Mouse (Mus musculus) right cerebral cortex, postnatal 36 days (tissue): Measurements from ENCODE around the gene E030025P04Rik.
A peak's percentile ranks its signal among the peaks of the same experiment; 100 is the strongest.

Experiments
- DNase-seq, 2 experiments: peaks; one replicate each; pipeline ENCODE4 v3.0.0; 2022; ENCODE audit warnings: low spot score in 2 of 2, mixed read lengths in 1 of 2

The E030025P04Rik gene

DNA sequence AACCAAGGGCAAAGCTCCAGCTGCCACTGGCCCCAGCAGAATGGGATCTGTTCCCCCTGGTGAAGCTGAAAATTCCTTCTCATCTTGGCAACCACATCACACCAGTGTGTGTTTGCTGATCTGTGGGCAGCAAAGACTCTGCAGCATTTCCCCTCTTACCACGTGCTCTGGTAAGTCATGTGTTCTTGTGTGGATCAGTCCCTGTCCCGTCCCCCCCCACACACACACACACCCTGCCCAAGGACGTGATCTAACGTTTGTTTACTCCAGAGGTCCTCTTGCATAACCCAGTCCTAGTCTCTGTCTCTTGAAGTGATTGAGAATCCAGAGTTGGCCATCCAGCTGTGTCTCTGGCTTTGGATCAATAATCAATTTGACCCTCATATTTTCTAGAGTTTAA is at the start of gene E030025P04Rik:
Gene E030025P04Rik, minus strand, starts transcription at position 134 of the 400 bp plus-strand sequence.
- no peak for DNase-seq

- DNase-seq, result peak; percentile 30 to 44
Measured at GRCm38 (mm10) chr11:109192673-109193557, 48.7 kb upstream of the E030025P04Rik start.

GRCm38 (mm10) chr11:109188235-109188634 is 44.1 kb upstream of the E030025P04Rik start:
- DNase-seq, result no peak

GRCm38 (mm10) chr11:109187631-109188184 is 43.5 kb upstream of the E030025P04Rik start:
- no peak for DNase-seq

- no peak for DNase-seq
Measured at GRCm38 (mm10) chr11:109181118-109181517, 36.9 kb upstream of the E030025P04Rik start.

DNA sequence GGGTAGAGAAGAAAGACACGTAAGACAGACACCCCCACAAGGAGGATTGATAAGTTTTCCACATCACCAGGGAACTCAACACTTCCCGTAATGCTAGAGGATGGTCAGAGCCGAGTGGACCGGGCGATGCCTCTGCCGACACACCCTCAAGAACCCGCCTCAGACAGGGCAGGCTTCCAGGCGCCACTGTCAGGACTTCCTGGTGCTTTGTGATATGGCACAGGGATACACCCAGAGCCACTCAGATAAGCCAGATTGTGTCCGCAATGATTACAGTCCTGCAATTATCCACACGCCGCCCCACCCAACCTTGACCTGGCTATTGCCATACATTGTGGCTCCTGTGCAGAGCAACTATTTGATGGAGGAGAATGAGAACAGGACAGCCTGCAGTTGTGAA is 36.1 kb upstream of the E030025P04Rik start:
- no peak for DNase-seq

DNA sequence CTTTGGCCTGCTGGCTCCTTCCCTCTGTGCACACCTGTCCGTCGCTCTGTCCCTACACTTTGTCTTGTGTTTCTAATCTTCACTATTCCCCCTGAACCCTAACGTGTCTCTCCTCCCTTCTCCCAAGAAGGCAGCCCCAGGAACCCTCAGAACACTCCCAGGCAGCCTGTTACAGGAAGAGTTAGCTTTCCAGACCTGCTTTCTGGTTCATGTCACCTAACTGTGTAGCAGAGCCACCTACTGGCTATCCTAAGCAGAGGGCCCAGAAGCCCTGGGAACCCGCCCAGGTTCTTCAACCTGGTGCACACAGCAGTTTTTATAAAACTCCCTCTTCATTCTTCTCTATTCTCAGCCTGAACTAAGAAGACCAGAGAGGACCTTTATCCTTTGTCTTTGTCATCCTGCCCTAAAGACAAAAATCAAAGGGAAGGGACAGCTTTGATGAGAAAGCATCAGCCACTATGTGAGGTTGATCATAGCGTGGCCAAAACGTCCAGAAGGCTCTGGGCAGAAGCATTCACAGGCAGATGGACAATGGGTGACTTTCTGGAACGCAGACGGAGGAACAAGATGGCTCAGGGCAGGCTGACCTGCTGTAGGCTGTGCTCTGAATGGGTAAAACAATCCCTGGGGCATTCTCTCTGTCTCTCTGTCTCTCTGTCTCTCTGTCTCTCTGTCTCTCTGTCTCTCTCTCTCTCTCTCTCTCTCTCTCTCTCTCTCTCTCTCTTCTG is 34.8 kb upstream of the E030025P04Rik start:
- peak; percentile 32 to 39 for DNase-seq

- no peak for DNase-seq
Measured at GRCm38 (mm10) chr11:109175376-109175969, 31.3 kb upstream of the E030025P04Rik start.

- DNase-seq, result no peak
Measured at GRCm38 (mm10) chr11:109172224-109172623, 28.1 kb upstream of the E030025P04Rik start.

GRCm38 (mm10) chr11:109170771-109171170 is 26.6 kb upstream of the E030025P04Rik start:
- DNase-seq, result no peak

DNA sequence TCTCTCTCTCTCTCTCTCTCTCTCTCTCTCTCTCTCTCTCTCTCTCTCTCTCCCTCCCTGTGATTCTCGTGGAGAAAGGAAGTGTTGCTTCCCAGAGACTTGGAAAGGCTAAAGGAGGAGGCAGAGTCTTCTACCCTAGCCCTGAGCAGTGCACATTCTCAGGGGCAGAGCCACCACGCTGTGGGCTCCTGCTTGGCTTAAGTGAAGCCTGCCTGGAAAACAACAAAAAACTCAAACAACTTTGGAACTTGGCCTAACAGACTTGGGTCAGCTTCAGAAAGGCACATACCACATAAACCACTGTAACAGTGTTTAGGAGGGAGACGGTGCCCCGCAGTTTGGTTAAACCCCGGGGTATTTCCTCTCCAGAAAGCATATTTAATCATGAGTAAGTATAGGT is 13.5 kb upstream of the E030025P04Rik start:
- DNase-seq, result no peak

DNA sequence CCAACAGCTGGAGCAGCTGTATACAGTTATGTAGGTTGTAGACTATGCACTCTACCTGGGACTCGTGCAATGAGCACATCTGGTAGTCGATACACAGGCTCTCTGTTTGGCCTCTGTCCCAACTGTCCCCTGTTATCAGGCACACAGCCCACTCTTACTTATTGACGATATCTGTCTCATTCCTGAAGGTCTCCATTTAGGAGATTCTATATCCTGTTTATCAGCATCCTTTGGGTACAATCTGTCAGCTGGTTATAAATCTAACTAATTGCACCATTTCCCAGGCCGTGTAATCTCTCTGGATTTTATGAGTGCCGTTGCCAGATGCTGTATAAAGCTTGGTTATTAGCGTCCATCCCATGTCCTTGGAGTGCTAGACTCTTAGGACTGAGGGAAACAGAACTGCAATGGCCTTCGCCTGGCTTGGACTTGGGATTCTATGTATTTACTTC is 747 bp upstream of the E030025P04Rik start:
- DNase-seq, result no peak

DNA sequence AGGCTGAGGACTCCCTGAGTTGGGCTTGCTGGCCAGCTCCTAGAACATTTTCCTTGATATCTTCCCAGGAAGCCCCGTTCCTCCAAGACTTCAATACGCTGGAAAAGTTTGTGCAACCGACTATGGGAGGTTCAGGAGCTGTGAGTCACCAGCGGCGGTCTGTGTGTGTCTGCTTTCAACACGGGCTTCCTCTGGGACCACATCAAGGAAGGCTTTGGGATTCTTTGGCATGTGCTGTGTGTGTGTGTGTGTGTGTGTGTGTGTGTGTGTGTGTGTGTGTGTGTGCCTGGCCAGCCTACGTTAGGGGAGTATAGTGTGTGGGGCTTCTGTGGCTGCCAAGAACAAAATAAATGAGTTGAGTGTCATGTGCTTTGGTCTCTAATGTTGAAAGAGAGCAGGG is 17.7 kb downstream of the E030025P04Rik start:
- no peak for DNase-seq

- no peak for DNase-seq
Measured at GRCm38 (mm10) chr11:109125451-109125850, 18.7 kb downstream of the E030025P04Rik start.

- no peak for DNase-seq
Measured at GRCm38 (mm10) chr11:109124284-109124683, 19.9 kb downstream of the E030025P04Rik start.

GRCm38 (mm10) chr11:109109826-109110346 is 34.3 kb downstream of the E030025P04Rik start:
- no peak for DNase-seq

DNA sequence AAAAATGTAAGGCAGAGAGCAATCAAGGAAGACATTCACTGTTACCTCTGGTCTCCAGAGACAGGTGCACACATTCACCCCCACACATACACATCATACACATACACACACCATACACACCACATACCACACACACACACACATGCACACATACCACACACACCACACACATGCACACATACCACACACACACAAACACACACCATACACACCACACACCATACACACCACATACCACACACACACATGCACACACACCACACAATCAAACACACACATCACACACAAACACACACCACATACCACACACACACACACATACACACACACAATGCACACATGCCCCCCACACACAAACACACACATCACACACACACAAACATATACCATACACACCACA is 35.1 kb downstream of the E030025P04Rik start:
- no peak for DNase-seq

- DNase-seq, result no peak
Measured at GRCm38 (mm10) chr11:109107518-109108205, 36.5 kb downstream of the E030025P04Rik start.

DNA sequence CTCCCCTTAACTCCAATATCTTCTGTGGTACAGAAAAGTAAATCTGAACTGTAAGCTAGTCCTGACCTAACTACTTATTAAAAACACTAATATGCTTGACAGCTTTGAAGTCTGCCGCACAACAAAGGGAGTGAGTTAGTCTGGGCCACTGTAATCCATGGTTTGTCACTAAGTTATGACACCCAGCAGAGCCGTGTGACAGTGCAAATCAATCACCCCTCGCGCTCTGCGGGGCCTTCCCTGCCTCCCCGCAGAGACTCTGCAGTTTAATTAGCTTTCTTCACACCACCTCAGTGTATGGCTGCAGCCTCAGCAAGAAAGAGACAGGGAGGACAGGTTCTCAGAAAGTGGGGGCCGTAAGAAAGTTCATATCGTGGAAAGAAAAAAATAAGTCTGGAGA is 37.4 kb downstream of the E030025P04Rik start:
- DNase-seq, result no peak

- DNase-seq, result no peak
Measured at GRCm38 (mm10) chr11:109106181-109106580, 38.0 kb downstream of the E030025P04Rik start.

DNA sequence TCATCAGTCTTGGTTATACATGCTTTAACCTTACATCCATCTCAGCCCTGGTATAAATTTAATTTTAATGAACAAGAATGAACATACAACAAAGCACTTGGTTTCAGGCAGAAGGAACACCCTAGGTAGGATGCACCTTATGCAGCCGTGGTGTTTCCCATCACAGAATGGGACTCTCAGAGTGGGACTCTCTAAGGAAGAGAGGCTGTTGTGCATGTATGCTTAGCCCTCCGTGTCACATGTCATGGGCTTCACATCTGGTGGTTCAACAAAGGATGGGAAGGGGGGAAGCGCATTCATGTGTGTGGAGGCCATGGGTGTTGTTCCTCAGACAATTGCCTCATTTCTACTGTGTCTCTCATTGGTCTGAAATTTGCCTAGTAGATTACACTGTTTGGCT is 40.8 kb downstream of the E030025P04Rik start:
- DNase-seq, result no peak
